In the genomic region with DNA sequence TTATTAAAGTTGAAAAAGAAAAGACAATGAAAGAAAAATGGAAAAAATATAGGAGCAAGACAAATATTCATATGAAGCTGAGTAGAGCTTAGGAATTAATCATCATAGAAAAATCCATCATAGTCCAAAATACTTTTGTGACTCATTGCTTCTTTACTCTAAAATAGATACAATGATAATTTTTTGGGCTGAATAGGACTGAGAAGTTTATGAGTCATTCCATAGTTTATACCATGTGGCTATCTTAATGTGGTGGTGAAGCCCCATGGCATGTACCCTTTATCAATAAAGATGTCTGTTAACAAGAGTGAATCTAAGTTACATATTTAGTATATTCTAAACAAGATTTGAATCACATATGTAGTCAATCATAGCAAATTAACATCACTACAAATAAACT, we compare ENCODE assay signal across 25 mouse cellular contexts. TPM values are rescaled to one million over a fixed set of nuclear protein-coding genes. Genes with fewer than 3 reads are reported as not detected.
DNase-seq lines count a peak whose midpoint lies in the region; TF ChIP-seq lines count a peak whose summit lies in the region.
"Had no signal": no experiment of that assay in that cellular context is flagged by ENCODE, and none has a peak within 500 bp of the region (broad histone marks: within the 10 kb centered on the region; RNA-seq: fewer than 3 reads in every experiment).

No protein-coding gene starts in this region.

- H3K4me3 ChIP-seq in C2C12 (ENCODE audit: insufficient read depth, poor library complexity, severe bottlenecking): no peak overlapping the region

- H3K79me2 ChIP-seq in C2C12 (ENCODE audit: control insufficient read depth, insufficient read depth): no peaks in the 10 kb centered on the region

- TF ChIP-seq CTCF in C2C12 (IDR thresholded peaks at IDR 0.05; ENCODE audit: control insufficient read depth, insufficient read depth, insufficient read length): no peak

- no peak overlapping the region for H3ac ChIP-seq in C2C12 (ENCODE audit: control insufficient read depth, insufficient read length, low read depth)

- H3K27me3 ChIP-seq in C2C12 (ENCODE audit: control insufficient read depth, insufficient read depth, insufficient read length): no peaks in the 10 kb centered on the region
- H3K27me3 ChIP-seq: CH12.LX, Patski had no signal

- DNase-seq in 3T3-L1 (ENCODE audit: low read depth, low spot score) (peak; percentile 50), NIH3T3 (ENCODE audit: low read depth) (peak; percentile 14)
- DNase-seq in Muller cell, postnatal 12 days (ENCODE audit: inconsistent ontology term): peak; percentile 19
- DNase-seq in lung, postnatal 4 days: no peak
- no peak for DNase-seq in neural tube, embryonic 10.5 days (ENCODE audit: extremely low spot score, low spot score)
- no peak for DNase-seq in ovary, postnatal 36 days (ENCODE audit: low spot score)
- no peak for DNase-seq in urinary bladder, postnatal 4 days (ENCODE audit: low spot score in 2 of 2)
- DNase-seq: adrenal gland, adult 2 months; adrenal gland, adult 8-10 months; adrenal gland, postnatal 10 days; adrenal gland, postnatal 14 days; adrenal gland, postnatal 25 days; adrenal gland, postnatal 36 days; B cell, adult 2 months; cerebellum, adult 11 months; cerebellum, adult 11-12 months; cerebellum, adult 18-20 months; cerebellum, adult 2 months; cerebellum, adult 8-10 months; cerebellum, adult 9-10 months had no signal

- H3K36me3 ChIP-seq in C2C12 (ENCODE audit: control insufficient read depth, insufficient read depth): no peaks in the 10 kb centered on the region
- H3K36me3 ChIP-seq: G1E had no signal

- no peaks in the 10 kb centered on the region for H3K79me3 ChIP-seq in C2C12 (ENCODE audit: low read depth)

TF ChIP-seq in C2C12, 6 proteins besides CTCF, POLR2A, EP300 and RAD21:
- TF ChIP-seq USF1 (IDR thresholded peaks at IDR 0.05; ENCODE audit: low read depth) (peak; percentile 62), MAX (IDR thresholded peaks at IDR 0.05) (no peak), FOSL1 (IDR thresholded peaks at IDR 0.05; ENCODE audit: insufficient read depth, low read length, poor library complexity, severe bottlenecking) (peak; percentile 67)

RNA-seq across cellular contexts. Expression of a gene that starts 9.4 kb away (rescaled TPM):
- polyA plus RNA-seq in C2C12 (2012; fragmentation: generic; extraction: Trizol): 0.05 TPM
- polyA plus RNA-seq: adrenal gland, adult 2 months; brain, embryonic 14.5 days had no signal

Comparison
In these comparisons a context has a peak if more than half of its experiments do, and no peak if none do; other contexts are left out.
1. DNase-seq: peak in 3T3-L1 (single experiment), Muller cell, postnatal 12 days (single experiment) and NIH3T3 (single experiment); none in lung, postnatal 4 days (0 of 2), neural tube, embryonic 10.5 days (single experiment), ovary, postnatal 36 days (single experiment) and urinary bladder, postnatal 4 days (0 of 2).